Mouse (Mus musculus): ENCODE results near the gene Zbtb42.

The Zbtb42 gene

GRCm38 (mm10) chr12:112678555-112679026 lies at the start of gene Zbtb42:
Gene Zbtb42 (plus strand): TSS chr12:112678828.
- no peak for DNase-seq

DNA sequence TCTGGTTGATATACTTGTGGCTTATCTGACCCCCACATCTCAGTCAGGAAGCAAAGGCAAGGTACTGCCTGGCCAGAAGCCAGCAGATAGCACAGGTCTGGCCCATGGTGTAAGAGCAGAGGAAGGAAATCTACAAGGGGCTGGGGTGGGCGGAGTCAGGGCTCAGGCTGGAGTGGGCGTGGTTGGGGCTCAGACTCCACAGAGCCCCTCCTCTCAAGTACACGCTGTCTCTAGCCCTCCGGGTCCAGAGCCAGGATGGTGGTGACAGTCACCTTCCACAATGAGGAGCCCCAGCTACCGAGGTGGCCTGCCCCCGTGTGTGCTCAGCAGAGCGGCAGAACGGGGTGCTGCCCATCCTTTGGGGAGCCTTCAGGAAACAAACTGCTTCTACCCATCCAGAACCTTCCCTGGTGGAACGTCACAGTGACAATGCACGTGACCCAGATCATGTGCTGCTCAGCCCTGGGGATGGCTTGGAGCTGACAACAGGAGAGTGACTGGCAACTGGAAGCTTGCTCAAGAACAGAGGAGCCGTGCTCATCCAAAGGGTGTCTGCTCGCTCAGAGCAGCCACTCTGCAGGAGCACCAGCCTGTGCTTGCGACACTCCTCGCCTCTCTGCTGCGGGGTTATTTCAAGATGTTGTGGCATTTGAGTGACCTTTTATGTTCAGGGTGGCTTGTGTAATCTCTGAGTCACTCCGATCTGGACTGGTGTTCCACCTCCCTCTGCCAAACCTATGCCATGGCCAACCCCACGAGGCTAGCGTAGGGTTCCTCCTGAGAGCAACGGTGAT lies 49.5 kb upstream of the Zbtb42 start:
- no peak for DNase-seq

DNA sequence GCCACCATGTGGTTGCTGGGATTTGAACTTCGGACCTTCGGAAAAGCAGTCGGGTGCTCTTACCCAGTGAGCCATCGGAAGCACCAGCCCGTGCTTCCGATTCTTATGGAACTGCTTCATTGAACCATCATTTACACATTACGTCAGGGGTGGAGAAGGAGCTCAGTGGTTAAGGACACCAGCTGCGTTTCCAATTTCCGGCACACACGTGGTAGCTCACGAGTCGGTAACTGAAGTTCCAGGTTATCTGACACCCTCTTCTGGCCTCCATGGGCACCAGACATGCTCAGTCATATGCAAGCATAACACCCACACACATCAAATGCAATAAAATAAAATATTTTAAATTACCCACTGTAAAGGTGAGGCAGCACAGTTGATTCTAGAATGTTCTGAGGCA lies 48.6 kb upstream of the Zbtb42 start:
- no peak for DNase-seq

- no peak for DNase-seq
These were observed 47.8 kb upstream of the Zbtb42 start for GRCm38 (mm10) chr12:112630796-112631195.

GRCm38 (mm10) chr12:112631472-112631871 lies 47.2 kb upstream of the Zbtb42 start:
- DNase-seq, result no peak

- DNase-seq, result no peak
These were observed 46.4 kb upstream of the Zbtb42 start for GRCm38 (mm10) chr12:112632084-112632777.

GRCm38 (mm10) chr12:112632907-112633306 lies 45.7 kb upstream of the Zbtb42 start:
- DNase-seq, result no peak

GRCm38 (mm10) chr12:112633686-112634085 lies 44.9 kb upstream of the Zbtb42 start:
- no peak for DNase-seq

GRCm38 (mm10) chr12:112639526-112639925 lies 39.1 kb upstream of the Zbtb42 start:
- DNase-seq, result no peak

GRCm38 (mm10) chr12:112643126-112643525 lies 35.5 kb upstream of the Zbtb42 start:
- peak; percentile 68 for DNase-seq

GRCm38 (mm10) chr12:112644180-112644854 lies 34.3 kb upstream of the Zbtb42 start, which contains the start of gene Siva1:
Gene Siva1 (plus strand): TSS chr12:112644679.
- DNase-seq, result peak; percentile 99

DNA sequence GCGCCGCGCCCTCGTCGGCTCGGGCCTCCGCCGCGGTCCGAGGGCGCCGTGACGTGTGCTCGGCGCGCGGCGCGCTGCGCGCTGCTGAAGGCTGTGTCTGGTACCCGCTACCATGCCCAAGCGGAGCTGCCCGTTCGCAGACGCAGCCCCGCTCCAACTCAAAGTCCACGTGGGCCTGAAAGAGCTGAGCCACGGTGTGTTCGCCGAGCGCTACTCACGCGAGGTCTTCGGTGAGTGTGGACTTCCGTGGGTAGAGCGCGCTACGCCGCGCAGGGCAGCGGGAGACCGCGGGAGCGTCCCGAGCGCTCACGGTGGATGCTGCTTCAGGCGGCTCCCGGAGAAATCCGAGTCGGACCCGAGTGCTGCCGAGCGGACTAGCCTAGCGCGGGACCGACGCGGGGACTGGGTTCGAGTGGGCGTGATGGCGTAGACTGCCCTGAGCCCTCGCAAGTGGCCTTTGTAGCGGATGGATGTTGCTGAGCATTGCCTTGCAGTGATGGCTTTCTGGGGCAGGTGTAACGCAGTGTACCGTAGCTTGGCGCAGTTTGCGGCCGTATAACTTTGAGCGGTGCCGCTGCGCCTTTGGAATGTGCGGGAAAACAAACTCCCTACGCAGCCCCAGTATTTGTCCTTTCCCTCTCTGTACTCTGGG lies 33.6 kb upstream of the Zbtb42 start:
- DNase-seq, result peak; percentile 72

- no peak for DNase-seq
These were observed 32.5 kb upstream of the Zbtb42 start for GRCm38 (mm10) chr12:112646139-112646538.

DNA sequence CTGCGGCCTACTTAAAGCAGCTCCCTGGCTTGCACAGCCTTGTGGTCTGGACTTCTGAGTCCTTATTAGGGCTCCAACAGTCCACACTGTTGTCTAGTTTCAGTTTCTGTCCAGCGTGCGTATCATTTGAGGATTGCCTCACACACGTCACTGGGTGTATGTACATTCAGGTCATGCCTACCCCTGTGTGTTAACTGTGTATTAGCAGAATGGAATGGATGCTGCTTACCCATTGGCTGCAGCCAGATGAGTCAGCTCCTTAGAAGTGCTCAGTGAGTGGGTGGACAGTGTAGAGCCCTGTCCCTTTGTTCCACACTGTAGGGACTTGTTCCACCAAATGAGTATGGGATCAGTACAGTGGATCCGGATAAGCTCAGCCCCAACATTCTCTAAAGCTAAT lies 30.5 kb upstream of the Zbtb42 start:
- no peak for DNase-seq

DNA sequence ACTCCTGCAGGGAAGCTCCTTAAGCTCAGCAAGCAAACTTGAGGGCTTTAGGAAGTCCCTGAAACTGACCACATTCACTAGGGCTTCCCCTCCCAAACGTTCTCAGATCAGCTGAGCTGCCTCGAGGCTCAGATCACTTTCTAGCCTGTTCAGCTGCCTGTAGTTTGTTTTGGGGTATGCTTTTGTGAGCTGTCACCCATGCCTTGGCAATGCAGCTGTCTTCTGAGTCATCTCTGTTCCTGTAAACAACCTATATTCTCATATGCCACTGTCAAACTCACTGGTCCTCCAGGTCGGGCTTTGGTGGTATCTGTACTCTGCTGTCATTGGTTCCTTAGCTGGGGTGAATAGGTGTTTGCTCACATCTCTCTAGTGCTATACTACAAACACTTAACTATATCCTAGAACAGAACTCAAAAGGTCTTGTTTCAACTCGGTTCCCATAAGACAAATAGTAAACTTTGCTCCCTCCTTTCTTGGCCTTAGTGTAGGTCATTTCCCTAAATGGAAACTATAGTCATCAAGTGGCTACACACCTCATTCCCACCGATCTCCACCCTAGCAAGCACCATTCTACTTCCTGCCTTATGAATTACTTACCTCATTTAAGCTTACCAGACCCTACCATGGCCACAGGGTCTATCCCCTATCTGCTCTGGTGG lies 26.7 kb upstream of the Zbtb42 start:
- no peak for DNase-seq

- DNase-seq, result peak; percentile 94
These were observed 25.3 kb upstream of the Zbtb42 start for GRCm38 (mm10) chr12:112653157-112653824.

GRCm38 (mm10) chr12:112654076-112654475 lies 24.6 kb upstream of the Zbtb42 start:
- no peak for DNase-seq

GRCm38 (mm10) chr12:112658619-112659018 lies 20.0 kb upstream of the Zbtb42 start:
- DNase-seq, result peak; percentile 81

DNA sequence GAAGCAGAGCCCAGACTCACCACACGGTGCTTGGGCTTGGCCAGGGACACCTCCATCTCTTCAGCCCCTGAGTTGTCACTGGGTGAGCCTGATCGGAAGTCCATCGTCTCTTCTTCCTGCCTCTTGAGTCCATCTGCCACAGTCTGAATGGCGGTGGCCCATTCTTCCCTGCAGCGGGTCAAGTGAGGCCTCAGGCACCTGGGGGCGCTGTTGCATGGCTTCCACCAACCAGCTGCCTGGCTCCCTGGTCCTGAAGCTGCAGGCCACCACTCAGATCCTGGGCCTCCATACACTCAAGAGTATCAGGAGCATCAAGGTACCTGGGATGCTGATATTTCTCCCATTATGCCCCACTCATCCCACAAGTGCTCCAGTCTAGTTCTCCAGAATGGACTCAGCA lies 19.5 kb upstream of the Zbtb42 start:
- DNase-seq, result peak; percentile 71

- no peak for DNase-seq
These were observed 17.9 kb upstream of the Zbtb42 start for GRCm38 (mm10) chr12:112660576-112661326.

DNA sequence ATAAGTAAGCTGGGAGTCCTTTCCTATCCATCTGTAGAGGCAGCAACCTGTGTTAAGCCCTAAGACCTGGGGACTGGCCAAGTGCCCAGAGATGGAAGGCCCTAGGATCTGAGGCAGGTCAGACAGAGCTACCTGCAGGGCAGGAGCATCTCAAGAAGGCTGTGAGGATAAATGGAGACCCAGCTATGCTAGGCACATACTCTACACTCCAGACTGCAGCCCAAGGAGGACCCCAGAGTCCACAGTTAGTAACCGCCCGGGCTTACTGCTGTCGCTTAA lies 17.4 kb upstream of the Zbtb42 start:
- DNase-seq, result no peak
